Mouse (Mus musculus): ENCODE data around the gene Lxn. TPM values are rescaled to one million over a fixed set of nuclear protein-coding genes. Genes with fewer than 3 reads are reported as not detected.

Lxn gene
- total RNA-seq (2021), result 1 to 10 TPM; 2.6 to 4.5 TPM
- polyA plus RNA-seq (2012; rRNA removed), result 8.8 and 11.0 TPM in 2 replicates
- long read RNA-seq, partial matches to known transcripts, result 0 of 3 reads
- long read RNA-seq, other reads (novel, unspliced or antisense), result 0 of 3 reads

- Histone ChIP-seq H3K36me3 (ENCODE audit: control insufficient read depth, insufficient read depth, low read length) (no peaks in the 10 kb centered on the region; the same call in 1 of the 2 replicates), H3K9ac (ENCODE audit: low read depth, low read length) (peak within 1 kb of the TSS; percentile 84), H3K4me1 (ENCODE audit: control insufficient read depth, insufficient read depth, low read length) (peaks cover 2% of the 10 kb centered on the region; the same call in 1 of the 2 replicates), H3K4me3 (peak within 1 kb of the TSS; percentile 70), H3K27me3 (ENCODE audit: control insufficient read depth, insufficient read depth, low read length) (no peaks in the 10 kb centered on the region), H3K79me2 (replicated peaks; ENCODE audit: control insufficient read depth, insufficient read depth, low read length) (no peaks in the 10 kb centered on the region; the same call in 1 of the 2 replicates), H3K27ac (peak within 1 kb of the TSS; percentile 71)
- DNase-seq, result peak; percentile 76 to 81
- intact Hi-C loops (cut with DNase I), result no loop called here
- WGBS, result 4% methylated on average over 43 of the region's 43 CpGs
- peak; percentile 26 for TF ChIP-seq CTCF (IDR thresholded peaks at IDR 0.05)
- TF ChIP-seq POLR2A (IDR thresholded peaks at IDR 0.05; ENCODE audit: insufficient read depth, low read depth, low read length), result peak; percentile 58; the same call in 1 of the 2 replicates
- TF ChIP-seq EP300 (IDR thresholded peaks at IDR 0.05; ENCODE audit: insufficient read depth, low read depth, low read length), result no peak
Observed at GRCm38 (mm10) chr3:67463450-67464372, at the start of gene Lxn. TSS of gene Lxn (minus strand) at chr3:67463926.

- H3K27ac ChIP-seq, result no peak overlapping the region
- no peaks in the 10 kb centered on the region for H3K79me2 ChIP-seq (replicated peaks; ENCODE audit: control insufficient read depth, insufficient read depth, low read length)
- peaks cover 3% of the 10 kb centered on the region; the same call in 1 of the 2 replicates for H3K27me3 ChIP-seq (ENCODE audit: control insufficient read depth, insufficient read depth, low read length)
- no peaks in the 10 kb centered on the region for H3K36me3 ChIP-seq (ENCODE audit: control insufficient read depth, insufficient read depth, low read length)
- WGBS, result 2% methylated on average over 5 of the region's 5 CpGs
- peak; percentile 62 to 70 for DNase-seq
- no peak overlapping the region for H3K4me3 ChIP-seq
- intact Hi-C loops (cut with DNase I), result loop anchor here (1.0 to 2.0 kb wide), 2 partner anchors 55 to 532 kb away; no protein-coding TSS in a partner anchor
- TF ChIP-seq CTCF (IDR thresholded peaks at IDR 0.05), result peak; percentile 94
- TF ChIP-seq POLR2A (IDR thresholded peaks at IDR 0.05; ENCODE audit: insufficient read depth, low read depth, low read length), result no peak
- no peaks in the 10 kb centered on the region; the same call in 1 of the 2 replicates for H3K4me1 ChIP-seq (ENCODE audit: control insufficient read depth, insufficient read depth, low read length)
- no peak overlapping the region for H3K9ac ChIP-seq (ENCODE audit: low read depth, low read length)
Observed at GRCm38 (mm10) chr3:67512807-67513206, 49.1 kb upstream of the Lxn start.

GRCm38 (mm10) chr3:67508216-67508892 lies 44.6 kb upstream of the Lxn start:
- H3K36me3 ChIP-seq (ENCODE audit: control insufficient read depth, insufficient read depth, low read length), result no peaks in the 10 kb centered on the region
- no peak overlapping the region for H3K9ac ChIP-seq (ENCODE audit: low read depth, low read length)
- no peak overlapping the region for H3K27ac ChIP-seq
- WGBS, result 80% methylated on average over 10 of the region's 10 CpGs
- H3K27me3 ChIP-seq (ENCODE audit: control insufficient read depth, insufficient read depth, low read length), result peaks cover 3% of the 10 kb centered on the region; the same call in 1 of the 2 replicates
- no peak for DNase-seq
- TF ChIP-seq EP300 (IDR thresholded peaks at IDR 0.05; ENCODE audit: insufficient read depth, low read depth, low read length) (no peak), CTCF (IDR thresholded peaks at IDR 0.05) (no peak), POLR2A (IDR thresholded peaks at IDR 0.05; ENCODE audit: insufficient read depth, low read depth, low read length) (no peak)
- intact Hi-C loops (cut with DNase I), result no loop called here
- H3K79me2 ChIP-seq (replicated peaks; ENCODE audit: control insufficient read depth, insufficient read depth, low read length), result no peaks in the 10 kb centered on the region
- no peak overlapping the region for H3K4me3 ChIP-seq
- H3K4me1 ChIP-seq (ENCODE audit: control insufficient read depth, insufficient read depth, low read length), result no peaks in the 10 kb centered on the region

DNA sequence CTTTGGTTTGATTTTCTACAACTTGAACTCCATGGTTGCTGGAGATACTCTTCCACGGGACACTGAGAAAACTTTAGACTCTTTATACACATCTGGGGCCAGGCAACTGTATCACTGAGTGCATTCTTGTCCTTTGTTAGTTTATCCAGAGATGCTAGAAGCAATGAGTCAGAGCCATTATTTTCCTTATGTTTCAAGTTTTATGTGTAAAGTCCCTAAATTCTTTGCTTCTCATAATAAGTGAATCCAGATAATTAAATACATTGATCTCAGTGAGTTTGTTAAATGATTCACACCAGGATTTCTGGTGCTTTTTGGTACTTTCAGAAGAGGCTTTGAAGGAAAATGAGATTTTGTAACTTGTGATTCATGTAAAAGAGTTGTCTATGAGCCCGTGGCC lies 41.6 kb upstream of the Lxn start:
- Histone ChIP-seq H3K27ac (no peak overlapping the region), H3K79me2 (replicated peaks; ENCODE audit: control insufficient read depth, insufficient read depth, low read length) (no peaks in the 10 kb centered on the region), H3K4me1 (ENCODE audit: control insufficient read depth, insufficient read depth, low read length) (no peaks in the 10 kb centered on the region), H3K36me3 (ENCODE audit: control insufficient read depth, insufficient read depth, low read length) (no peaks in the 10 kb centered on the region), H3K9ac (ENCODE audit: low read depth, low read length) (no peak overlapping the region), H3K4me3 (no peak overlapping the region), H3K27me3 (ENCODE audit: control insufficient read depth, insufficient read depth, low read length) (peaks cover 3% of the 10 kb centered on the region; the same call in 1 of the 2 replicates)
- intact Hi-C loops (cut with DNase I), result no loop called here
- TF ChIP-seq EP300 (IDR thresholded peaks at IDR 0.05; ENCODE audit: insufficient read depth, low read depth, low read length), result no peak
- TF ChIP-seq POLR2A (IDR thresholded peaks at IDR 0.05; ENCODE audit: insufficient read depth, low read depth, low read length), result no peak
- no peak for TF ChIP-seq CTCF (IDR thresholded peaks at IDR 0.05)
- DNase-seq, result no peak
- WGBS, result 86% methylated on average over 2 of the region's 2 CpGs

- TF ChIP-seq EP300 (IDR thresholded peaks at IDR 0.05; ENCODE audit: insufficient read depth, low read depth, low read length), result no peak
- Histone ChIP-seq H3K27me3 (ENCODE audit: control insufficient read depth, insufficient read depth, low read length) (peaks cover 3% of the 10 kb centered on the region; the same call in 1 of the 2 replicates), H3K79me2 (replicated peaks; ENCODE audit: control insufficient read depth, insufficient read depth, low read length) (no peaks in the 10 kb centered on the region), H3K27ac (no peak overlapping the region), H3K9ac (ENCODE audit: low read depth, low read length) (no peak overlapping the region), H3K4me3 (no peak overlapping the region), H3K4me1 (ENCODE audit: control insufficient read depth, insufficient read depth, low read length) (no peaks in the 10 kb centered on the region), H3K36me3 (ENCODE audit: control insufficient read depth, insufficient read depth, low read length) (no peaks in the 10 kb centered on the region)
- intact Hi-C loops (cut with DNase I), result no loop called here
- 12% methylated on average over 3 of the region's 3 CpGs for WGBS
- no peak for DNase-seq
Observed at GRCm38 (mm10) chr3:67503878-67504277, 40.2 kb upstream of the Lxn start.
